ENCODE assay signal across 23 mouse cellular contexts in the genomic region with DNA sequence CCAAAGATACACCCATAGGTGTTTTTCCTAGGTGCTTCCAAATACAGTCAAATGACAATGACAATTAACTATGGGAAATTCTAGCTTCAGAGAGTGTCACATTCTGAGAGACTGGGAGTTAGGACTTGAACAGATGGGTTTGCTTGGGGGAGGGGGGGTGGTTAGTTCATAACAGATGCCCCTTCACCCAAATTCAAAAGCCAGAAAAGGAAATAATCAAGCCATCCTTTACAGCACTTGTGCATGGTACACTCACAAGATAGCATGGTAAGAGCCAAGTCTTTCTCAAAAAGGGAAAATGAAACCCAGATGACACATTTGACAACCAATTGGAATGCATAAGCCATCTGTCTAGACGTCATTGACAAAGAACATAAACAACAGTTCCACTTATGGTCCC.
DNase-seq lines count a peak whose midpoint lies in the region; ATAC-seq and TF ChIP-seq lines count a peak whose summit lies in the region.
"Had no signal": no experiment of that assay in that cellular context is flagged by ENCODE, and none has a peak within 500 bp of the region (broad histone marks: within the 10 kb centered on the region; RNA-seq: fewer than 3 reads in every experiment).

No protein-coding gene starts in this region.

- TF ChIP-seq POLR2A in CH12.LX (IDR thresholded peaks at IDR 0.05; ENCODE audit: low read depth, low read length): no peak

- no peaks in the 10 kb centered on the region for H3K9me3 ChIP-seq in forebrain, embryonic 14.5 days (replicated peaks; ENCODE audit: control insufficient read depth, low read length)
- H3K9me3 ChIP-seq in forebrain, embryonic 12.5 days: no peaks in the 10 kb centered on the region
- no peaks in the 10 kb centered on the region for H3K9me3 ChIP-seq in CH12.LX (replicated peaks; ENCODE audit: low read length)
- H3K9me3 ChIP-seq in forebrain, postnatal 0 days (ENCODE audit: low read length): no peaks in the 10 kb centered on the region
- H3K9me3 ChIP-seq: heart, embryonic 13.5 days; hindbrain, embryonic 15.5 days; kidney, embryonic 15.5 days had no signal

- H3K79me2 ChIP-seq in CH12.LX (replicated peaks; ENCODE audit: control insufficient read depth, extremely low read depth, insufficient read depth, poor library complexity, severe bottlenecking): no peaks in the 10 kb centered on the region

- no peak for TF ChIP-seq EP300 in CH12.LX (IDR thresholded peaks at IDR 0.05; ENCODE audit: low read length)

- H3K4me3 ChIP-seq in forebrain, embryonic 14.5 days (ENCODE audit: low read depth, low read length): no peak overlapping the region
- H3K4me3 ChIP-seq in forebrain, embryonic 12.5 days (replicated peaks): no peak overlapping the region
- H3K4me3 ChIP-seq in CH12.LX (replicated peaks in 1 of 3; ENCODE audit: low read depth in 2 of 3, low read length in 2 of 3, poor library complexity in 1 of 3): no peak overlapping the region
- H3K4me3 ChIP-seq in forebrain, postnatal 0 days (ENCODE audit: low read depth, low read length): no peak overlapping the region
- H3K4me3 ChIP-seq: heart, embryonic 13.5 days; hindbrain, embryonic 15.5 days; kidney, embryonic 15.5 days had no signal

- H3K4me2 ChIP-seq in forebrain, embryonic 14.5 days (ENCODE audit: low read length): no peak overlapping the region
- H3K4me2 ChIP-seq in forebrain, embryonic 12.5 days: no peak overlapping the region
- peak overlapping the region; percentile 56 for H3K4me2 ChIP-seq in CH12.LX (ENCODE audit: insufficient read depth, low read depth, poor library complexity, severe bottlenecking)
- H3K4me2 ChIP-seq in forebrain, postnatal 0 days (ENCODE audit: low read depth): no peak overlapping the region
- H3K4me2 ChIP-seq: heart, embryonic 13.5 days; hindbrain, embryonic 15.5 days; kidney, embryonic 15.5 days had no signal

- no peaks in the 10 kb centered on the region for H3K4me1 ChIP-seq in forebrain, embryonic 14.5 days (ENCODE audit: control insufficient read depth, insufficient read depth, low read length)
- H3K4me1 ChIP-seq in forebrain, embryonic 12.5 days: no peaks in the 10 kb centered on the region
- H3K4me1 ChIP-seq in CH12.LX (ENCODE audit: control insufficient read depth in 1 of 2, insufficient read depth in 2 of 2): no peaks in the 10 kb centered on the region
- H3K4me1 ChIP-seq in forebrain, postnatal 0 days (ENCODE audit: insufficient read depth): no peaks in the 10 kb centered on the region
- H3K4me1 ChIP-seq: heart, embryonic 13.5 days; hindbrain, embryonic 15.5 days; kidney, embryonic 15.5 days had no signal

- H3K27ac ChIP-seq in forebrain, embryonic 14.5 days (ENCODE audit: low read depth, low read length): no peak overlapping the region
- H3K27ac ChIP-seq in forebrain, embryonic 12.5 days: no peak overlapping the region
- no peak overlapping the region for H3K27ac ChIP-seq in CH12.LX (ENCODE audit: insufficient read depth, low read depth)
- H3K27ac ChIP-seq in forebrain, postnatal 0 days (ENCODE audit: low read depth, low read length): no peak overlapping the region
- H3K27ac ChIP-seq: heart, embryonic 13.5 days; hindbrain, embryonic 15.5 days; kidney, embryonic 15.5 days had no signal

- peak; percentile 66; the same call in 1 of the 2 replicates for ATAC-seq in forebrain, embryonic 14.5 days
- no peak for ATAC-seq in forebrain, embryonic 12.5 days (ENCODE audit: low FRiP score)
- ATAC-seq in forebrain, postnatal 0 days: peak; percentile 72
- ATAC-seq: activated CD4-positive, CD25-positive, alpha-beta regulatory T cell, adult 4 months; CD4-positive, CD25-positive, alpha-beta regulatory T cell, adult 4 months; intestine, embryonic 16.5 days; Patski had no signal

- in situ Hi-C loops in CH12.LX (cut with MboI; ENCODE audit: low pct_ligation_motif_present, low pct_unique_long_range_greater_than_20kb, low sequenced_read_pairs): no loop called here

- TF ChIP-seq RAD21 in CH12.LX (IDR thresholded peaks at IDR 0.05; ENCODE audit: low read depth, low read length): no peak

- H3K9ac ChIP-seq in forebrain, embryonic 14.5 days (ENCODE audit: low read length): no peak overlapping the region
- no peak overlapping the region for H3K9ac ChIP-seq in forebrain, embryonic 12.5 days
- H3K9ac ChIP-seq in CH12.LX (ENCODE audit: insufficient read depth, low read depth): no peak overlapping the region
- no peak overlapping the region for H3K9ac ChIP-seq in forebrain, postnatal 0 days
- H3K9ac ChIP-seq: heart, embryonic 13.5 days; hindbrain, embryonic 15.5 days; kidney, embryonic 15.5 days had no signal

- H3K36me3 ChIP-seq in forebrain, embryonic 14.5 days (ENCODE audit: control insufficient read depth, insufficient read depth, low read length): no peaks in the 10 kb centered on the region
- no peaks in the 10 kb centered on the region for H3K36me3 ChIP-seq in forebrain, embryonic 12.5 days (replicated peaks)
- H3K36me3 ChIP-seq in CH12.LX (replicated peaks in 1 of 2; ENCODE audit: control insufficient read depth in 1 of 2, insufficient read depth in 1 of 2, low read length in 1 of 2): no peaks in the 10 kb centered on the region
- no peaks in the 10 kb centered on the region for H3K36me3 ChIP-seq in forebrain, postnatal 0 days (ENCODE audit: insufficient read depth)
- H3K36me3 ChIP-seq: heart, embryonic 13.5 days; hindbrain, embryonic 15.5 days; kidney, embryonic 15.5 days had no signal

- no peaks in the 10 kb centered on the region for H3K27me3 ChIP-seq in forebrain, embryonic 14.5 days (replicated peaks; ENCODE audit: control insufficient read depth, insufficient read depth, low read length)
- no peaks in the 10 kb centered on the region for H3K27me3 ChIP-seq in forebrain, embryonic 12.5 days
- H3K27me3 ChIP-seq in CH12.LX (replicated peaks): no peaks in the 10 kb centered on the region
- H3K27me3 ChIP-seq in forebrain, postnatal 0 days (ENCODE audit: insufficient read depth, low read length): no peaks in the 10 kb centered on the region
- H3K27me3 ChIP-seq: heart, embryonic 13.5 days; hindbrain, embryonic 15.5 days; kidney, embryonic 15.5 days; Patski had no signal

- TF ChIP-seq CTCF in CH12.LX (conservative IDR thresholded peaks at IDR 0.05 in 1 of 2, IDR thresholded peaks at IDR 0.05 in 1 of 2; ENCODE audit: low read depth in 2 of 2, low read length in 2 of 2): no peak
- no peak for TF ChIP-seq CTCF in forebrain, postnatal 0 days (IDR thresholded peaks at IDR 0.05; ENCODE audit: low read depth)

- 62% methylated on average over 1 of the region's 1 CpGs for WGBS in forebrain, embryonic 14.5 days
- 78% methylated on average over 1 of the region's 1 CpGs for WGBS in forebrain, embryonic 12.5 days
- WGBS in forebrain, postnatal 0 days: 55% methylated on average over 1 of the region's 1 CpGs

- dilution Hi-C loops in CH12.LX (cut with MboI; ENCODE audit: extremely low pct_ligation_motif_present, extremely low pct_unique_long_range_greater_than_20kb, low sequenced_read_pairs): no loop called here

- DNase-seq in forebrain, embryonic 14.5 days (ENCODE audit: low spot score): peak; percentile 54
- no peak for DNase-seq in CH12.LX (ENCODE audit: extremely low read depth)
- peak; percentile 14 for DNase-seq in adipocyte (ENCODE audit: low spot score)
- DNase-seq in forebrain, postnatal 0 days: no peak
- no peak for DNase-seq in ovary, postnatal 14 days (ENCODE audit: low spot score)
- DNase-seq in spleen, postnatal 36 days (ENCODE audit: low spot score in 2 of 2): no peak
- DNase-seq: adrenal gland, adult 8-10 months; adrenal gland, postnatal 36 days; B cell, adult 2 months; cerebellum, adult 11 months; cerebellum, adult 8-10 months; cerebellum, postnatal 14 days; gastrocnemius, postnatal 14 days; heart, postnatal 36 days; kidney, adult 2 months had no signal

TF ChIP-seq in CH12.LX, 34 proteins besides CTCF, POLR2A, EP300 and RAD21:
- TF ChIP-seq BHLHE40 (IDR thresholded peaks at IDR 0.05; ENCODE audit: low read depth, low read length) (no peak), USF1 (IDR thresholded peaks at IDR 0.05; ENCODE audit: low read depth, low read length) (no peak), ZC3H11A (IDR thresholded peaks at IDR 0.05; ENCODE audit: low read depth, low read length) (no peak), SMC3 (IDR thresholded peaks at IDR 0.05; ENCODE audit: low read depth, low read length) (no peak), PAX5 (IDR thresholded peaks at IDR 0.05; ENCODE audit: low read length) (no peak)

Comparison
In these comparisons a context has a peak if more than half of its experiments do, and no peak if none do; other contexts are left out.
1. DNase-seq: peak in forebrain, embryonic 14.5 days (single experiment) and adipocyte (single experiment); none in CH12.LX (single experiment), forebrain, postnatal 0 days (single experiment), ovary, postnatal 14 days (single experiment) and spleen, postnatal 36 days (0 of 2).